Mouse (Mus musculus) liver, embryonic 13.5 days (tissue): Measurements from ENCODE around the gene Lemd1. TPM values are rescaled to one million over a fixed set of nuclear protein-coding genes. Genes with fewer than 3 reads are reported as not detected.
A peak's percentile ranks its signal among the peaks of the same experiment; 100 is the strongest.

ENCODE experiments used
- ATAC-seq: fragments of 200-750 bp; cut with Nextera tagmentation; 2 replicates; pipeline ENCODE4 v1.8.0; 2017; ENCODE audit warnings: low read depth, mild to moderate bottlenecking, moderate number of reproducible peaks, moderate library complexity
- DNase-seq: peaks from one replicate; pipeline ENCODE4 v3.0.0; 2022
- H3K27ac ChIP-seq: fragments of 300-500 bp; sonication (generic); 2 replicates; pipeline ENCODE4 v1.5.1; 2015; ENCODE audit warnings: moderate library complexity, mild to moderate bottlenecking, inconsistent platforms
- H3K27me3 ChIP-seq: fragments of 300-500 bp; sonication (generic); 2 replicates; pipeline ENCODE4 v1.6.1; 2015; ENCODE audit warnings: mild to moderate bottlenecking, inconsistent platforms
- H3K36me3 ChIP-seq: fragments of 300-500 bp; sonication (generic); 2 replicates; pipeline ENCODE4 v1.6.1; 2015; ENCODE audit warnings: mild to moderate bottlenecking, inconsistent platforms
- H3K4me1 ChIP-seq: fragments of 300-500 bp; sonication (generic); replicated peaks from 2 replicates; pipeline ENCODE4 v1.6.1; 2015; ENCODE audit warnings: inconsistent platforms
- H3K4me2 ChIP-seq: fragments of 300-500 bp; sonication (generic); 2 replicates; pipeline ENCODE4 v1.6.1; 2015; ENCODE audit warnings: inconsistent platforms, mild to moderate bottlenecking, moderate library complexity
- H3K4me3 ChIP-seq: fragments of 300-500 bp; sonication (generic); replicated peaks from 2 replicates; pipeline ENCODE4 v1.5.1; 2015; ENCODE audit warnings: mild to moderate bottlenecking, inconsistent platforms
- H3K9ac ChIP-seq: fragments of 300-500 bp; sonication (generic); 2 replicates; pipeline ENCODE4 v1.6.1; 2015; ENCODE audit warnings: mild to moderate bottlenecking, inconsistent platforms
- H3K9me3 ChIP-seq: fragments of 300-500 bp; sonication (generic); replicated peaks from 2 replicates; pipeline ENCODE4 v1.6.1; 2016; ENCODE audit warnings: inconsistent platforms
- WGBS: fragments of 180-500 bp; shearing (Covaris S2); methylation state at CpG from one replicate; pipeline ENCODE4 v1.1.7; 2015; ENCODE audit not compliant: insufficient replicate concordance; 5-methylcytosine and 5-hydroxymethylcytosine counted together
- polyA plus RNA-seq: library from polyadenylated mRNA; unstranded; fragments of >200 nt; fragmentation: Nextera tagmentation; extraction: Ambion mirVana; gene quantifications from 2 replicates; pipeline ENCODE4 v1.2.1, GENCODE M21; 2015

The Lemd1 gene
- polyA plus RNA-seq, 1 experiment from 2014 or later: not detected

GRCm38 (mm10) chr1:132168115-132168767 lies 23.0 kb upstream of the Lemd1 start:
- DNase-seq (no peak), ATAC-seq (no peak)
- Histone ChIP-seq H3K27ac (no peak overlapping the region), H3K4me3 (no peak overlapping the region), H3K36me3 (no peaks in the 10 kb centered on the region), H3K9ac (no peak overlapping the region), H3K4me2 (0 out of 2 replicates have a peak overlapping the region, but pooled peaks have one; percentile 19), H3K9me3 (no peaks in the 10 kb centered on the region), H3K27me3 (peaks cover 19% of the 10 kb centered on the region), H3K4me1 (no peaks in the 10 kb centered on the region)
- 10% methylated on average over 12 of the region's 12 CpGs for WGBS

GRCm38 (mm10) chr1:132170698-132171097 lies 20.5 kb upstream of the Lemd1 start:
- Histone ChIP-seq H3K9ac (no peak overlapping the region), H3K4me1 (no peaks in the 10 kb centered on the region), H3K36me3 (no peaks in the 10 kb centered on the region), H3K4me3 (no peak overlapping the region), H3K9me3 (no peaks in the 10 kb centered on the region), H3K27ac (no peak overlapping the region), H3K4me2 (no peak overlapping the region), H3K27me3 (peaks cover 14% of the 10 kb centered on the region)
- WGBS: 18% methylated on average over 6 of the region's 6 CpGs
- DNase-seq (no peak), ATAC-seq (no peak)

- no peak for DNase-seq
- Histone ChIP-seq H3K9me3 (no peaks in the 10 kb centered on the region), H3K36me3 (no peaks in the 10 kb centered on the region), H3K27me3 (peaks cover 14% of the 10 kb centered on the region), H3K4me3 (no peak overlapping the region), H3K27ac (no peak overlapping the region), H3K9ac (no peak overlapping the region), H3K4me1 (no peaks in the 10 kb centered on the region), H3K4me2 (no peak overlapping the region)
- ATAC-seq: no peak
- 25% methylated on average over 1 of the region's 2 CpGs for WGBS
Measured at GRCm38 (mm10) chr1:132171619-132172018, 19.6 kb upstream of the Lemd1 start.

- Histone ChIP-seq H3K9me3 (no peaks in the 10 kb centered on the region), H3K4me3 (no peak overlapping the region), H3K27ac (no peak overlapping the region), H3K36me3 (no peaks in the 10 kb centered on the region), H3K9ac (no peak overlapping the region), H3K27me3 (peaks cover 60% of the 10 kb centered on the region), H3K4me1 (peaks cover 10% of the 10 kb centered on the region; the same call in 1 of the 2 replicates), H3K4me2 (no peak overlapping the region)
- WGBS: 53% methylated on average over 4 of the region's 4 CpGs
- ATAC-seq (no peak), DNase-seq (no peak)
Measured at GRCm38 (mm10) chr1:132186303-132186702, 4.9 kb upstream of the Lemd1 start.

- Histone ChIP-seq H3K9me3 (no peaks in the 10 kb centered on the region), H3K4me2 (no peak overlapping the region), H3K27ac (no peak overlapping the region), H3K4me1 (peaks cover 10% of the 10 kb centered on the region; the same call in 1 of the 2 replicates), H3K9ac (no peak overlapping the region), H3K36me3 (no peaks in the 10 kb centered on the region), H3K4me3 (no peak overlapping the region), H3K27me3 (peaks cover 78% of the 10 kb centered on the region)
- ATAC-seq: no peak
- DNase-seq: no peak
- 31% methylated on average over 9 of the region's 9 CpGs for WGBS
Measured at GRCm38 (mm10) chr1:132188442-132189066, 2.7 kb upstream of the Lemd1 start.

GRCm38 (mm10) chr1:132189231-132189630 lies 2.0 kb upstream of the Lemd1 start:
- no peak for ATAC-seq
- no peak for DNase-seq
- H3K4me2 ChIP-seq: no peak overlapping the region
- no peaks in the 10 kb centered on the region for H3K36me3 ChIP-seq
- H3K4me1 ChIP-seq: peaks cover 10% of the 10 kb centered on the region; the same call in 1 of the 2 replicates
- H3K9me3 ChIP-seq: no peaks in the 10 kb centered on the region
- no peak overlapping the region for H3K4me3 ChIP-seq
- H3K27ac ChIP-seq: no peak overlapping the region
- peaks cover 80% of the 10 kb centered on the region for H3K27me3 ChIP-seq
- 37% methylated on average over 4 of the region's 4 CpGs for WGBS
- H3K9ac ChIP-seq: no peak overlapping the region

GRCm38 (mm10) chr1:132190040-132190513 lies 1.2 kb upstream of the Lemd1 start:
- Histone ChIP-seq H3K9ac (no peak overlapping the region), H3K9me3 (no peaks in the 10 kb centered on the region), H3K4me2 (peak overlapping the region; percentile 71), H3K4me1 (peaks cover 10% of the 10 kb centered on the region; the same call in 1 of the 2 replicates), H3K36me3 (no peaks in the 10 kb centered on the region), H3K27me3 (peaks cover 87% of the 10 kb centered on the region), H3K27ac (no peak overlapping the region), H3K4me3 (peak overlapping the region; percentile 51)
- under 1% methylated on average over 41 of the region's 50 CpGs for WGBS
- DNase-seq: no peak
- no peak for ATAC-seq

GRCm38 (mm10) chr1:132190621-132191092 lies 574 bp upstream of the Lemd1 start:
- Histone ChIP-seq H3K9me3 (no peaks in the 10 kb centered on the region), H3K4me1 (peaks cover 10% of the 10 kb centered on the region; the same call in 1 of the 2 replicates), H3K4me3 (peak overlapping the region; percentile 51), H3K27me3 (peaks cover 92% of the 10 kb centered on the region), H3K9ac (no peak overlapping the region), H3K4me2 (peak overlapping the region; percentile 71), H3K27ac (no peak overlapping the region), H3K36me3 (no peaks in the 10 kb centered on the region)
- DNase-seq (no peak), ATAC-seq (no peak)
- WGBS: under 1% methylated on average over 58 of the region's 62 CpGs

GRCm38 (mm10) chr1:132191786-132192680 lies 802 bp downstream of the Lemd1 start:
- peaks cover 10% of the 10 kb centered on the region; the same call in 1 of the 2 replicates for H3K4me1 ChIP-seq
- H3K9ac ChIP-seq: no peak overlapping the region
- no peaks in the 10 kb centered on the region for H3K36me3 ChIP-seq
- H3K4me3 ChIP-seq: no peak overlapping the region
- H3K9me3 ChIP-seq: no peaks in the 10 kb centered on the region
- H3K27ac ChIP-seq: no peak overlapping the region
- DNase-seq: no peak
- no peak for ATAC-seq
- no peak overlapping the region for H3K4me2 ChIP-seq
- H3K27me3 ChIP-seq: peaks cover 100% of the 10 kb centered on the region
- WGBS: 8% methylated on average over 16 of the region's 16 CpGs

- DNase-seq (no peak), ATAC-seq (no peak)
- 48% methylated on average over 3 of the region's 3 CpGs for WGBS
- Histone ChIP-seq H3K9me3 (no peaks in the 10 kb centered on the region), H3K4me2 (no peak overlapping the region), H3K4me3 (no peak overlapping the region), H3K27me3 (peaks cover 100% of the 10 kb centered on the region), H3K9ac (no peak overlapping the region), H3K36me3 (no peaks in the 10 kb centered on the region), H3K4me1 (peaks cover 10% of the 10 kb centered on the region; the same call in 1 of the 2 replicates), H3K27ac (no peak overlapping the region)
Measured at GRCm38 (mm10) chr1:132193806-132194205, 2.6 kb downstream of the Lemd1 start.

- DNase-seq (no peak), ATAC-seq (no peak)
- 54% methylated on average over 3 of the region's 3 CpGs for WGBS
- no peak overlapping the region for H3K4me3 ChIP-seq
- H3K4me2 ChIP-seq: no peak overlapping the region
- H3K9ac ChIP-seq: no peak overlapping the region
- H3K9me3 ChIP-seq: no peaks in the 10 kb centered on the region
- no peaks in the 10 kb centered on the region for H3K36me3 ChIP-seq
- H3K27ac ChIP-seq: no peak overlapping the region
- H3K27me3 ChIP-seq: peaks cover 100% of the 10 kb centered on the region
- H3K4me1 ChIP-seq: peaks cover 10% of the 10 kb centered on the region; the same call in 1 of the 2 replicates
Measured at GRCm38 (mm10) chr1:132194624-132195023, 3.4 kb downstream of the Lemd1 start.
